Mouse (Mus musculus): ENCODE measurements at regions not wholly inside any gene's neighbourhood (a gene's known extent, or its start where the extent isn't known, plus 50 kb on each side); places are given as distances from the start of the nearest gene placed in this dataset.

GRCm38 (mm10) chr17:79497629-79498028 is 114.0 kb upstream of the Rmdn2 start:
- DNase-seq (ENCODE audit: low spot score in 2 of 2): no peak

GRCm38 (mm10) chr17:79498321-79498720 is 113.3 kb upstream of the Rmdn2 start:
- DNase-seq (ENCODE audit: low spot score in 2 of 2): no peak

- peak in 1 of 2 experiments; percentile 17 for DNase-seq (ENCODE audit: low spot score in 2 of 2)
Observed at GRCm38 (mm10) chr17:79501031-79501474, 110.6 kb upstream of the Rmdn2 start.

GRCm38 (mm10) chr17:79501926-79502325 is 109.7 kb upstream of the Rmdn2 start:
- DNase-seq (ENCODE audit: low spot score in 2 of 2): no peak

GRCm38 (mm10) chr17:79503037-79503436 is 108.6 kb upstream of the Rmdn2 start:
- no peak for DNase-seq (ENCODE audit: low spot score in 2 of 2)

- no peak for DNase-seq (ENCODE audit: low spot score in 2 of 2)
Observed at GRCm38 (mm10) chr17:79504209-79504608, 107.5 kb upstream of the Rmdn2 start.

GRCm38 (mm10) chr17:79505565-79505964 is 106.1 kb upstream of the Rmdn2 start:
- DNase-seq (ENCODE audit: low spot score in 2 of 2): no peak

GRCm38 (mm10) chr17:79509281-79509680 is 102.4 kb upstream of the Rmdn2 start:
- DNase-seq (ENCODE audit: low spot score in 2 of 2): peak in 1 of 2 experiments; percentile 22

GRCm38 (mm10) chr17:79509957-79510710 is 101.5 kb upstream of the Rmdn2 start:
- DNase-seq (ENCODE audit: low spot score in 2 of 2): no peak

GRCm38 (mm10) chr17:79511218-79511617 is 100.4 kb upstream of the Rmdn2 start:
- no peak for DNase-seq (ENCODE audit: low spot score in 2 of 2)

GRCm38 (mm10) chr17:79514076-79514475 is 97.6 kb upstream of the Rmdn2 start:
- DNase-seq (ENCODE audit: low spot score in 2 of 2): no peak

GRCm38 (mm10) chr17:79518185-79518584 is 93.5 kb upstream of the Rmdn2 start:
- DNase-seq (ENCODE audit: low spot score in 2 of 2): no peak

GRCm38 (mm10) chr17:79518696-79519095 is 93.0 kb upstream of the Rmdn2 start:
- DNase-seq (ENCODE audit: low spot score in 2 of 2): no peak

GRCm38 (mm10) chr17:79519356-79519755 is 92.3 kb upstream of the Rmdn2 start:
- DNase-seq (ENCODE audit: low spot score in 2 of 2): no peak

- DNase-seq (ENCODE audit: low spot score in 2 of 2): no peak
Observed at GRCm38 (mm10) chr17:79520283-79520682, 91.4 kb upstream of the Rmdn2 start.

GRCm38 (mm10) chr17:79521691-79522090 is 90.0 kb upstream of the Rmdn2 start:
- DNase-seq (ENCODE audit: low spot score in 2 of 2): no peak

GRCm38 (mm10) chr17:79523230-79523629 is 88.4 kb upstream of the Rmdn2 start:
- no peak for DNase-seq (ENCODE audit: low spot score in 2 of 2)

- DNase-seq (ENCODE audit: low spot score in 2 of 2): no peak
Observed at GRCm38 (mm10) chr17:79527391-79527790, 84.3 kb upstream of the Rmdn2 start.

- no peak for DNase-seq (ENCODE audit: low spot score in 2 of 2)
Observed at GRCm38 (mm10) chr17:79536549-79536948, 75.1 kb upstream of the Rmdn2 start.

GRCm38 (mm10) chr17:79538789-79539188 is 72.9 kb upstream of the Rmdn2 start:
- no peak for DNase-seq (ENCODE audit: low spot score in 2 of 2)

GRCm38 (mm10) chr17:79540038-79540437 is 71.6 kb upstream of the Rmdn2 start:
- DNase-seq (ENCODE audit: low spot score in 2 of 2): no peak

GRCm38 (mm10) chr17:79540511-79540910 is 71.2 kb upstream of the Rmdn2 start:
- DNase-seq (ENCODE audit: low spot score in 2 of 2): no peak

- DNase-seq (ENCODE audit: low spot score in 2 of 2): peak in 1 of 2 experiments; percentile 67
Observed at GRCm38 (mm10) chr17:79543907-79544522, 67.6 kb upstream of the Rmdn2 start.
